Mouse (Mus musculus) stomach, embryonic 15.5 days (tissue): ENCODE data around the gene Skint8. TPM values are rescaled to one million over a fixed set of nuclear protein-coding genes. Genes with fewer than 3 reads are reported as not detected.
"Not testable (repeated sequence)": the region's sequence is repeated elsewhere in the genome, so short reads cannot be mapped to it uniquely, and the experiment has no call there.

ENCODE experiments used
- ATAC-seq: fragments of 200-750 bp; cut with Nextera tagmentation; 2 replicates; pipeline ENCODE4 v1.8.0; 2017; ENCODE audit warnings: low read depth, moderate number of reproducible peaks, moderate TSS enrichment; ENCODE audit not compliant: insufficient read depth, low FRiP score
- H3K27ac ChIP-seq: fragments of 300-500 bp; sonication (generic); 2 replicates; pipeline ENCODE4 v1.5.1; 2015; ENCODE audit warnings: mild to moderate bottlenecking, inconsistent platforms
- H3K27me3 ChIP-seq: fragments of 300-500 bp; sonication (generic); replicated peaks from 2 replicates; pipeline ENCODE4 v1.6.1; 2015; ENCODE audit warnings: inconsistent platforms
- H3K36me3 ChIP-seq: fragments of 300-500 bp; sonication (generic); 2 replicates; pipeline ENCODE4 v1.6.1; 2015; ENCODE audit warnings: inconsistent platforms
- H3K4me1 ChIP-seq: fragments of 300-500 bp; sonication (generic); 2 replicates; pipeline ENCODE4 v1.6.1; 2015; ENCODE audit warnings: inconsistent platforms
- H3K4me2 ChIP-seq: fragments of 300-500 bp; sonication (generic); 2 replicates; pipeline ENCODE4 v1.6.1; 2015; ENCODE audit warnings: mild to moderate bottlenecking, inconsistent platforms
- H3K4me3 ChIP-seq: fragments of 300-500 bp; sonication (generic); replicated peaks from 2 replicates; pipeline ENCODE4 v1.5.1; 2015; ENCODE audit warnings: inconsistent platforms
- H3K9ac ChIP-seq: fragments of 300-500 bp; sonication (generic); 2 replicates; pipeline ENCODE4 v1.6.1; 2015; ENCODE audit warnings: inconsistent platforms
- H3K9me3 ChIP-seq: fragments of 300-500 bp; sonication (generic); 2 replicates; pipeline ENCODE4 v1.6.1; 2016; ENCODE audit warnings: inconsistent platforms
- WGBS: fragments of 180-500 bp; shearing (Covaris S2); methylation state at CpG from one replicate; pipeline ENCODE4 v1.1.7; 2015; 5-methylcytosine and 5-hydroxymethylcytosine counted together
- polyA plus RNA-seq: library from polyadenylated mRNA; unstranded; fragments of >200 nt; fragmentation: Nextera tagmentation; extraction: Ambion mirVana; gene quantifications from 2 replicates; pipeline ENCODE4 v1.2.1, GENCODE M21; 2015

Skint8 gene
- 0.22 and 0.45 TPM in 2 replicates for polyA plus RNA-seq

DNA sequence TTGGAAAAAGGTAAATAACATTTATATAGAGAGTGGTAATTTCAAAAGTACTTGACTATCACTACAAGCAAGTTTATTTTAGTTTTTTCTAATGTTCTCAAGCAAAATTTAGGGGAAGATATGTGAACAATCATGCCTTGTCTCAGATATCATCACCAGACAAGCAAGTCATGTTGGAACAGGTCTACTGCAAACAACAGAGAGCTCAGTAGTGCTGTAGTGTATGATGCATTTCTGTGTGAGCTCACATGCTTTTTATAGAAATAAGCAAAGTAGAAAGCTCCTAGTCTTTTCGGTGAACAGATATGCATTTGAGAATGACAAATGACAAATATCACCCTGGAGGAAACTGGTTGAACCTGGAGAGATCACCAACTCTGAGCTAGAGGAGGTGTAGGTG is at the start of gene Skint8:
Skint8 (plus strand) TSS at position 301 of the 400 bp plus-strand sequence.
- WGBS, result 63% methylated on average over 1 of the region's 1 CpGs
- no peak within 1 kb of the TSS for H3K9ac ChIP-seq

GRCm38 (mm10) chr4:111880112-111880875 is 38.9 kb upstream of the Skint8 start:
- H3K9me3 ChIP-seq, result no peaks in the 10 kb centered on the region
- no peak overlapping the region for H3K9ac ChIP-seq
- H3K27me3 ChIP-seq, result no peaks in the 10 kb centered on the region
- WGBS, result 41% methylated on average over 4 of the region's 4 CpGs
- peak overlapping the region; percentile 49; the same call in 1 of the 2 replicates for H3K27ac ChIP-seq
- no peaks in the 10 kb centered on the region for H3K36me3 ChIP-seq
- H3K4me3 ChIP-seq, result no peak overlapping the region
- no peak for ATAC-seq
- no peak overlapping the region for H3K4me2 ChIP-seq
- H3K4me1 ChIP-seq, result no peaks in the 10 kb centered on the region

More for the DNA sequence above, at the start of gene Skint8:
- H3K4me1 ChIP-seq, result no peaks in the 10 kb centered on the region
- H3K36me3 ChIP-seq, result no peaks in the 10 kb centered on the region
- no peak within 1 kb of the TSS for H3K4me2 ChIP-seq
- H3K27ac ChIP-seq, result no peak within 1 kb of the TSS
- H3K4me3 ChIP-seq, result no peak within 1 kb of the TSS
- ATAC-seq, result no peak
- H3K27me3 ChIP-seq, result no peaks in the 10 kb centered on the region
- H3K9me3 ChIP-seq, result no peaks in the 10 kb centered on the region

DNA sequence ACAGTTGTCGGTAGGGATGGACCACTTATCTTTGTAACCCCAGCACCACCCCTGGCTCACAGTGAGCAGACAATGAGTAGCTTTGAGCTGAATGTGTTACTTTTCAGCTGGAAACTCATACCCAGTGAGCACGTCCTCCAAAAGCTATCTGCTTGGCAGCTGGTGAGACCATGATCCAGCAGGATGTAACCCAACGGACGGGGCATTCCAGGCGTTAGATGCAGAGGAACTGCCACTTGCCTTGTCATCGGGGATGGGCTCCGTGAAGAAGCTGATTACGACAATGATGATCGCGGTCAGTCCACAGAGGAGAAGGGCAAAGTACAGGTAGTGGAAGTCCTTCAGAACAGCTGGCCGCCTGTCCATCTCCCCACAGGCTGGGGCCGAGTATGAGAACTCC is 35.6 kb upstream of the Skint8 start:
- Histone ChIP-seq H3K36me3 (no peaks in the 10 kb centered on the region), H3K27ac (no peak overlapping the region), H3K9me3 (no peaks in the 10 kb centered on the region), H3K27me3 (no peaks in the 10 kb centered on the region), H3K4me3 (no peak overlapping the region), H3K9ac (no peak overlapping the region), H3K4me2 (no peak overlapping the region), H3K4me1 (peaks cover 5% of the 10 kb centered on the region; the same call in 1 of the 2 replicates)
- 84% methylated on average over 12 of the region's 12 CpGs for WGBS
- ATAC-seq, result no peak

GRCm38 (mm10) chr4:111886018-111886417 is 33.2 kb upstream of the Skint8 start:
- no peaks in the 10 kb centered on the region for H3K9me3 ChIP-seq
- no peak overlapping the region for H3K4me3 ChIP-seq
- no peaks in the 10 kb centered on the region for H3K36me3 ChIP-seq
- peak; percentile 59; the same call in 1 of the 2 replicates for ATAC-seq
- WGBS, result 9% methylated on average over 7 of the region's 7 CpGs
- no peak overlapping the region for H3K27ac ChIP-seq
- H3K27me3 ChIP-seq, result no peaks in the 10 kb centered on the region
- no peak overlapping the region for H3K9ac ChIP-seq
- H3K4me1 ChIP-seq, result peaks cover 5% of the 10 kb centered on the region; the same call in 1 of the 2 replicates
- H3K4me2 ChIP-seq, result peak overlapping the region; percentile 49

GRCm38 (mm10) chr4:111886607-111887006 is 32.6 kb upstream of the Skint8 start:
- Histone ChIP-seq H3K36me3 (no peaks in the 10 kb centered on the region), H3K9me3 (no peaks in the 10 kb centered on the region), H3K27ac (no peak overlapping the region), H3K4me1 (peaks cover 5% of the 10 kb centered on the region; the same call in 1 of the 2 replicates), H3K4me2 (peak overlapping the region; percentile 49; the same call in 1 of the 2 replicates), H3K27me3 (no peaks in the 10 kb centered on the region), H3K4me3 (no peak overlapping the region), H3K9ac (no peak overlapping the region)
- WGBS, result 15% methylated on average over 4 of the region's 4 CpGs
- peak; percentile 62; the same call in 1 of the 2 replicates for ATAC-seq

DNA sequence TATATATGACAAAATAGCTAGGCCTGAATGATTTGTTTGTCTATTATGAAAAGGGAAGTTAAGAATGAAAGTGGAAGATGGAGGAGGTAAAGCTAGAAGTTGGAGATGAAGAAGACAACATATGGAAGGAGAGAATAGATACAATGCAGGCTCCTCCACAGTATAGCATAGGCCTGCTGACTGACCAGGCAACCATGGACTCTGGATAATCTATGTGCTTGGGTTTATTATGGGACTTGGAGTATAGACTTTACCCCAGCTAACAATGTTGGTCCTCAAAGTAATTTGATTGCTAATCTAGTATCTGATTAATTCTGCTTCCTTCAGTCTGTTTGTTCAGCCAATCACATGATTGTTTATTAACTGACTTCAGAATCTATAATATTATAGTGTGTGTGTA is 27.1 kb upstream of the Skint8 start:
- Histone ChIP-seq H3K9me3 (no peaks in the 10 kb centered on the region), H3K9ac (no peak overlapping the region), H3K36me3 (no peaks in the 10 kb centered on the region), H3K4me3 (no peak overlapping the region), H3K4me1 (no peaks in the 10 kb centered on the region), H3K27me3 (no peaks in the 10 kb centered on the region), H3K27ac (no peak overlapping the region), H3K4me2 (no peak overlapping the region)
- ATAC-seq, result no peak

GRCm38 (mm10) chr4:111897755-111898154 is 21.4 kb upstream of the Skint8 start:
- WGBS, result 26% methylated on average over 1 of the region's 1 CpGs

DNA sequence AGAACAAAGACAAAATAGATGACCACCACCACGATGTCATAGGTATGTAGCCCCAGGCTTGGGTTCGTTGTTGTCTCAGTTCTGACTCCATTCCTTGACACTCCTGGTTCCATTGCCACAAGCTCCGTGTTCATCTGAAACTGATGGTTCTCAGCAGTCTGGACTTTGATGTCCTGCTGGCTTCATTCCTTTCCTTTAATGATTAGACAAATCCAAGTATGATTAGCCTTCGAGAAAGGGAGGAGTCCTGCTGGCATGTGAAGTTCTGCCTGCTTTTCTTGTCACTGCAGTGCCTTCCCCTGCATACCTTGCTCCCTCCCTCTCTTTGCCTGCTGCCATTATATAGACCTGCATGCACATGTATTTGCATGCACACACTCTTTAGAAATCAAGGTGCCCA is 20.6 kb upstream of the Skint8 start:
- no peak; the same call in 1 of the 2 replicates for ATAC-seq
- H3K9ac ChIP-seq, result no peak overlapping the region
- no peak overlapping the region for H3K4me2 ChIP-seq
- H3K36me3 ChIP-seq, result no peaks in the 10 kb centered on the region
- no peak overlapping the region for H3K4me3 ChIP-seq
- no peaks in the 10 kb centered on the region for H3K9me3 ChIP-seq
- WGBS, result 55% methylated on average over 4 of the region's 4 CpGs
- H3K27ac ChIP-seq, result no peak overlapping the region
- H3K4me1 ChIP-seq, result no peaks in the 10 kb centered on the region
- no peaks in the 10 kb centered on the region for H3K27me3 ChIP-seq

More at GRCm38 (mm10) chr4:111897755-111898154, 21.4 kb upstream of the Skint8 start:
- H3K4me1 ChIP-seq, result no peaks in the 10 kb centered on the region
- H3K9ac ChIP-seq, result no peak overlapping the region
- no peak overlapping the region for H3K4me3 ChIP-seq
- no peak for ATAC-seq
- H3K36me3 ChIP-seq, result no peaks in the 10 kb centered on the region
- no peak overlapping the region for H3K27ac ChIP-seq
- H3K4me2 ChIP-seq, result no peak overlapping the region
- no peaks in the 10 kb centered on the region for H3K27me3 ChIP-seq
- no peaks in the 10 kb centered on the region for H3K9me3 ChIP-seq

DNA sequence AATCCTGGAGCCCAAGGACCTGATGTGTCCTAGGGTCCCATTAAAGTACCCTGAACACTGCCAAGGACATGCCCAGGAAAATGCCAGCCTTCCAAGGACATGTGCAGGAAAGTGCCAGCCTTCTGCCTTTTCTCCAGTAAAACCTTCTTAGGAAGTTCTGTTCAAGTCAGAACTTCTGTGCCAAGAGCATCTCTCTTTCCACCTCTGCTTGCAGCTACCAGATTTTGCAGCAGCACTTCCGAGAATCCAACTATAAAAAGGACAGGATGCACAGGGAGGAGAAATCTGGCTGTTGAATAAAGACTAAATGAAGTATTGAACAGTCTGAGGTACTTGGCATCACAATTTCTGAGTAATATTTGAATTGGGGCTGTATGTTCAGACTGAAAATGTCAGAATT is 18.7 kb upstream of the Skint8 start:
- not testable (repeated sequence) for H3K27ac ChIP-seq, H3K36me3 ChIP-seq, H3K9me3 ChIP-seq, H3K27me3 ChIP-seq, ATAC-seq, H3K4me2 ChIP-seq, H3K4me1 ChIP-seq, H3K9ac ChIP-seq, H3K4me3 ChIP-seq
- WGBS, result 76% methylated on average over 1 of the region's 1 CpGs

- Histone ChIP-seq H3K4me1 (no peaks in the 10 kb centered on the region), H3K9me3 (no peaks in the 10 kb centered on the region), H3K4me3 (no peak overlapping the region), H3K36me3 (no peaks in the 10 kb centered on the region), H3K27me3 (no peaks in the 10 kb centered on the region), H3K27ac (peak overlapping the region; percentile 21; the same call in 1 of the 2 replicates), H3K9ac (no peak overlapping the region), H3K4me2 (no peak overlapping the region)
- 81% methylated on average over 1 of the region's 1 CpGs for WGBS
- ATAC-seq, result peak; percentile 45; the same call in 1 of the 2 replicates
These were observed 17.7 kb upstream of the Skint8 start for GRCm38 (mm10) chr4:111901473-111901872.

GRCm38 (mm10) chr4:111902775-111903174 is 16.4 kb upstream of the Skint8 start, which contains the start of gene Slc5a9:
Slc5a9 (minus strand) TSS chr4:111902918.
- ATAC-seq, result peak; percentile 43
- Histone ChIP-seq H3K9ac (no peak within 1 kb of the TSS), H3K4me2 (no peak within 1 kb of the TSS), H3K27me3 (no peaks in the 10 kb centered on the region), H3K36me3 (no peaks in the 10 kb centered on the region), H3K9me3 (no peaks in the 10 kb centered on the region), H3K4me1 (no peaks in the 10 kb centered on the region), H3K27ac (no peak within 1 kb of the TSS), H3K4me3 (no peak within 1 kb of the TSS)

GRCm38 (mm10) chr4:111907926-111908325 is 11.3 kb upstream of the Skint8 start:
- Histone ChIP-seq H3K27me3 (no peaks in the 10 kb centered on the region), H3K4me1 (no peaks in the 10 kb centered on the region), H3K4me2 (no peak overlapping the region), H3K9me3 (no peaks in the 10 kb centered on the region), H3K36me3 (no peaks in the 10 kb centered on the region), H3K27ac (no peak overlapping the region), H3K9ac (no peak overlapping the region), H3K4me3 (no peak overlapping the region)
- WGBS, result 33% methylated on average over 2 of the region's 2 CpGs
- ATAC-seq, result no peak
